Mouse (Mus musculus) bone marrow, adult 2 months (tissue): ENCODE measurements at regions not wholly inside any gene's neighbourhood (a gene's known extent, or its start where the extent isn't known, plus 50 kb on each side); places are given as distances from the start of the nearest gene placed in this dataset.

Source experiments
- CTCF ChIP-seq: fragments of 200-500 bp; IDR thresholded peaks from 2 replicates; pipeline ENCODE4 v1.5.1; 2011; ENCODE audit warnings: low read length, control low read depth; ENCODE audit not compliant: control insufficient read depth, insufficient read depth
- POLR2A ChIP-seq: fragments of 200-500 bp; IDR thresholded peaks from 2 replicates; pipeline ENCODE4 v1.6.1; 2011; ENCODE audit warnings: low read depth, mild to moderate bottlenecking, control low read depth, low read length, borderline replicate concordance; ENCODE audit not compliant: control insufficient read depth

DNA sequence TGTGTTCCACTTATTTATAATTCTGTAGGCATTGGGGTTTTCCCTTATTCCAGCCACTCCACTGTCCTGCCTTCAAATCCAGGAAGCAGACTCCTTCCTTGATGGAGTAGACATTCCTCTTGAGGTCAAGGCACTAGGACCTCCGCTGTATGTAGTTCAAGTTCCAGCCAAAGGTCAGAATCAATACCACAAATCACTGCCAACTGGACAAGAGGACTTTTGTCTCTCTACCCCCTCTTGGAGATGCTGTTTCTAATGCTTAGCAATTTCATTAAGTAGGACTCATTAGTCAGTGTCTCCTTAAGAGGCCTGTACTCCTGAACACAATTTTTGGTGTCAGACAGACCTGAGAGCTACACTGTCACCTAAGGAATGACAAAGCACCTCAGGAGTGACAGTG, 115.0 kb upstream of the Mpped2 start:
- TF ChIP-seq CTCF (no peak), POLR2A (no peak)
